Mouse (Mus musculus): ENCODE measurements around the gene Fsd1l. TPM values are rescaled to one million over a fixed set of nuclear protein-coding genes. Genes with fewer than 3 reads are reported as not detected.

Gene Fsd1l
- 1.8 TPM in 2 replicates for total RNA-seq (2023)

GRCm38 (mm10) chr4:53631316-53632010, at the start of gene Fsd1l:
Gene Fsd1l (plus strand): TSS chr4:53631471.

GRCm38 (mm10) chr4:53713704-53714050, 82.4 kb downstream of the Fsd1l start, which contains the start of gene Fktn:
Gene Fktn (plus strand): TSS chr4:53713998.

Other genes with a start within 250 kb of the Fsd1l start
- gene Slc44a1, start 191.1 kb upstream of the Fsd1l start, total RNA-seq (2023), result 36.2 and 47.0 TPM in 2 replicates
- 0.98 and 1.3 TPM in 2 replicates for gene Fktn, start 82.5 kb downstream of the Fsd1l start, total RNA-seq (2023)
- gene Tal2, start 148.2 kb downstream of the Fsd1l start, total RNA-seq (2023), result 0.35 and 0.82 TPM in 2 replicates
- gene Tmem38b, start 194.6 kb downstream of the Fsd1l start, total RNA-seq (2023), result 58.6 and 85.4 TPM in 2 replicates

Data from neutrophil, adult 65 days (primary cell).